Mouse (Mus musculus) bone marrow, adult 2 months (tissue): ENCODE results near the gene Cryba1.

Experiments
- CTCF ChIP-seq: fragments of 200-500 bp; IDR thresholded peaks from 2 replicates; pipeline ENCODE4 v1.5.1; 2011; ENCODE audit warnings: low read length, control low read depth; ENCODE audit not compliant: control insufficient read depth, insufficient read depth
- POLR2A ChIP-seq: fragments of 200-500 bp; IDR thresholded peaks from 2 replicates; pipeline ENCODE4 v1.6.1; 2011; ENCODE audit warnings: low read depth, mild to moderate bottlenecking, control low read depth, low read length, borderline replicate concordance; ENCODE audit not compliant: control insufficient read depth

- TF ChIP-seq CTCF (no peak), POLR2A (no peak)
Observed at GRCm38 (mm10) chr11:77697232-77697631, 27.9 kb downstream of the Cryba1 start.
